Mouse (Mus musculus) heart, adult 9 months (tissue): ENCODE results near the gene Usb1.

Experiments used
- DNase-seq, 2 experiments: peaks; one replicate each; pipeline ENCODE4 v3.0.0; 2022; ENCODE audit warnings: low spot score in 2 of 2

Gene Usb1

DNA sequence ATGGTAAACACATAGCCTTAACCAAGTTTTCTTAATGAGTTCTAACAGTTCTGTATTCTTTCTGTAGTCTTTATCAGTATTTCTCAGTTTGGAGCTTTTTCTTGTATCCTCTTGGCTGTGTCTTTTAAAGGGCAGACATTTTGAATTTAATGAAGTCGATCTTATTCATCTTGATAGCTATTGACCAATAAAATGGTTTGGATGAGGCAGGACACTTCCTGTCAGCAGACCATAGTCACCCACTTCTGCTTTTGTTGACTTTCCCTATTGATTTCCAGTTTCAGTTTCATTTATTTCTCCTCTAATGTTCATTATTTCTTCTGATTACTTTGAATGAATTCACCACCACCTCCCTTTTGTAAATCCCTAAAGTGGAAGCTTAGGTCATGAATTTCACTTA, 3.6 kb downstream of the Usb1 start:
- no peak for DNase-seq

DNA sequence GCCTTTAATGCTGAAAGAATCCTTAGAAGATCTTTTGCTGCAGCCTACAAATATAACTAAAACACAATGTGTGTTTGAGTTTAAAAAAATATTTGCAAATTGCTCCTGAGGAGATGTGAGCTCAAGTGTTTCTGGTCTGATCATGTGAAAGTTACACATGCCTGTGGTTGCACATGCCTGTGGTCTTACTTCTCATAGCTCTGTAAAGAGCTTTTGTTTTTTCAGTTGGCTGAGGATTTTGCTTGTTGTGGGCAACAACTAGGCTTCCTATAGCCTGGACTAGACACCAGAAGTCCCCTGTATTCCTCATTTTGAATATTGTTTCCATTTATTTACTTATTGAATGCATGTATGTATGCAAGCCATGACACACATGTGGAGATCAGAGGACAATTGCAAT, 4.3 kb downstream of the Usb1 start:
- no peak for DNase-seq

DNA sequence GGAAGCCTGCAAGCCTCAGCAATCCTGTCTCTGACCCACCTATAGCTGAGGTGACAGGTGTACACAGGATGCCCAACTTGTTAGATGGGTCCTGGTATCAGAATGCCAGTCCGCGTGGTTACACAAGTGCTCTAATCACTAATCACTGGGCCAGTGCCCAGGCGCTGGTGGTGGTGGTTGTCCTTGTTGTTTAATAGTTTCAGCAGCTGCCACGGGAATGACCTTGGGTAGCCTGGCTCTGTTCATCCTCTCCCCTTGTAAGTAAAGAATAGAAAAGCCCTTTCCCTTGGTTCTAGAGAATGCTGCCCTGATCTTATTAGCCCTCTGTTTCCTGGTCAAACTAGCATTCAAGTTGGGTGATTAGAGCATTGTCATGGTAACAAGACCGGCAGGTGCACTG, 9.6 kb downstream of the Usb1 start:
- DNase-seq: peak; percentile 49 to 70

DNA sequence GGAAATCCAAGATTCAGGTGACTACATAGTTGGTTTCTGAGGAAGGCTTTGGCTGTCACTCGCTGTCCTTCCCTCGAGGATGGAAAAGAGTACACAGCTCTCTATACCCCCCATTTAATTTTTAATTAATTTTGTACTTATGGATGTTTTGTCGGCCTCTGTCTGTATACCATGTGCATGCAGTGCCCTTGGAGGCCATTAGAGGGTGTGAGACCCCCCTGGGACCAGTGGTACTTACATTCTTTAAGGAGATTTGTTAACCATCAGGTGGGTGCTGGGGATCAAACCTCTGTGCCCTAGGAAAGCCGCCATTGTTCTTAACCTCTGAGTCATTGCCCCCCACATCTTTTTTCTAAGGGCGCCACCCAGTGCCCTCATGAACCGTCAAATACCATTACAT, 12.6 kb downstream of the Usb1 start:
- no peak for DNase-seq

GRCm38 (mm10) chr8:95346643-95347545, 14.8 kb downstream of the Usb1 start:
- peak; percentile 34 to 72 for DNase-seq

DNA sequence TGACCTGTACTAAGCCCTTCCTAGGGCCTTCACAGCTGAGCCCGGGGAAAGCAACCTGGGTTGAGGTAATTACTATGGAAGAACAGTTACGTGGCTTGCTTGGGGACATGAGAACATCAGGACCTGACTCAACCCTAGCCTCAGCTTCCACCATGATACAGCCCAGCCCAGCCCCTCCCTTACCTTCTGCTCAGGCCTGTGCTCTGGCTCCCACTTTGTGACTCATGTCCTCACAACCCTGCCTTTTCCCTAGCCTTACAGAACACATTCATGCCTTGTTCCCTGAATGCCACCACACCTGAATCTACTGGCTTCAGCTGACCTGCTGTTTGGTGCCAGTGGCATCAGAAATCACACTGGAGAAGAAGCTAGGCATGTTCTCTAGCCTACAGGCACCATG, 16.3 kb downstream of the Usb1 start:
- no peak for DNase-seq

GRCm38 (mm10) chr8:95348811-95349630, 16.9 kb downstream of the Usb1 start:
- peak; percentile 58 to 64 for DNase-seq

DNA sequence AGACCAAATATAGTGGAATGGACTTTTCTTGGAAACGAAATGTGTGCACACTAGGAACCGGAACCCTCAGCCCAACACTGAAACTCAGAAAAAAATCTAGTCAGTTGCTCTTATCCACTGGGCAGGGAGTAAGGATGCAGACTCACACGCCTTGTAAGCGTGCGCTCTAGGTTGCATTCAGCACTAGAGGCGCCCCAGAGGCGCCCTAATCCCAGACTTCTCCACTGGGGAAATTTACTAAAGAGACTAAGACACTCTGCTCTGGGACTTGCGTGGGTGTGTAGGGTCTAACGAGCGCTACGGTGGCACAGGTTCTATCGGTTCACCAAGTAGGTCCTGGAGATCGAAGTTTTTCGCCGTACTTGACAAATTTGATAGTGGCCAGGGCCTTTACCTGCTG, 19.4 kb downstream of the Usb1 start:
- DNase-seq: no peak

DNA sequence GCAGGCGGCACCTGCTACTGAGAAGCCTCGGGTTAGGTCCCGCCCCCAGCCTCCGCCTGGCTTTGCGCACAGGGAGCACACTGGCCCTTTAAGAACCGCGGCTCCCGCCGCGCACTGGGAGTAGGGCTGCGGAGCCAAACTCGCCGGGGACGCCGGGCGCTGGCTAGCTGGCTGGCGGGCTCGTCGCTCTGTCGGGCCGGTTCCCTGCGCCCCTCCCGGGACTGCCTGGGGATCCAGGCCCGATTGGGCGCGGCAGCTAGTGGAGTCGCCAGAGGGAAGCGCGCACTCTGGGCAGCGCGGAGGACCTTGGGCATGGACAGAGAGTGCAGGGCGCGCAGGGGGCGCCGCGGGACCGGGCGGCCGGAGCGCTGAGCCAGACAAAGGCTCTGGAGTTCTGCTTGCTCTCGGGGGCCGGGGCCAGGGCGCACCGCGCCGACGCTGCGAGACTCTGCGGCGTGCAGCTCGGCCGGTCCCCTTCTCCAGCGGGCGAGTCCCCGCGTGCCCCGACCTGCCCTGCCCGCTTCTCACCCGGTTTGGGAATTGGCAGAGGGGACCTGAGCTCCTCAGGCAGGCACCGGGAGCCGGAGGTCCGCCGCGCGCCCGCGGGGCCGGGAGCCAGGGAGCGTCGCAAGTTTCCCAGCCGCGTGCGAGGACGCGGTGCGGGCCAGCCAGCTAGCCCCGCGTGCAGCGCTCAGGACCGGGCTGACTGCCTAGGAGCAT, 20.2 kb downstream of the Usb1 start, which contains the start of gene Mmp15:
Gene Mmp15 (plus strand): TSS at position 118 of the 720 bp plus-strand sequence.
- DNase-seq: peak; percentile 80 to 81

DNA sequence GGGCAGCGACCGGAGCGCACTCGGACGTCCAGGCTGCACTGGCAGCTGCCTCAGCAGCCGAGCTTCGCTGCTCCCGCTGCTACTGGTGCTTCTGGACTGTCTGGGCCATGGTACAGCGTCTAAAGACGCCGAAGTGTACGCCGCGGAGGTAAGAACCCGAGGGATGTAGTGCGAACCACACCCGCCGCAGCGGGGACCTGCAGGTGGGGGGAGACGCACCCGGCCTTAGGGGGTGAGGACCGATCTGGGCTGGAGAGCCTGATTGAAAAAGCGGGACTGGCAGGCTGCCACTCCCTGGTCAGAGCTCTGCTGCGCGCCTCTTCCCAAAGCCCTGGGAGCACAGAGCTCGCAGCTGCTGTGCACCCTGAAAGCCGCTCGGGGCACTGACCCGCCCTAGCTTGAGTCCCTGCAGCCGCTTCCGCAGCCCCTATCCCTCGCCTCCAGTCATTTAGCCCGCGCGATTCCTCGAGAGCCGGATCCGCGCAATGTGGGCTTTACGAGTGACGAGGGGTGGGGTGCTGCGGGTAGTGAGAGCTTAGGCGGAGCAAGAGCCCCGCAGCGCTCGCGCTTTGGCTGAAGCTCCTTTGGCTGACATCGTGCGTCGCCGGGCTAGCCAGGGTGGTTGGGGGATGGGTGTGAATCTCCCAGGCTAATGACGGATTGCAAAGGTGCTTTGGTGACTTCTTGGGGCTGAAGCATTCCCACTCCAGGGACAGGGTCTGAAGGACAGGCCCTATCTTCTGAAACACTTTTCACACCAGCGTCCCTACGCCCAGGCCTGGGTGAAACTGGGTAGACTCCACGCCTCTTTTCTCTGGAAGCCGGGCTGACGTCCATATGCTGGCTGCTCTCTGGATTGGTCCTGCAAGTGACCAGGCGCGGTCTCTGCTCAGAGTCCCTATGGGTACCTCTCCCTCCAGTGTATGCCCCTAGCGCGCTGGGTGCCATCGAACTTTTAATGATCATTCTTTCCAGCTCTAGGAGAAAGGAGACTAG, 21.1 kb downstream of the Usb1 start:
- DNase-seq: peak; percentile 48 to 57

- DNase-seq: no peak
Observed at GRCm38 (mm10) chr8:95354606-95355005, 22.5 kb downstream of the Usb1 start.

DNA sequence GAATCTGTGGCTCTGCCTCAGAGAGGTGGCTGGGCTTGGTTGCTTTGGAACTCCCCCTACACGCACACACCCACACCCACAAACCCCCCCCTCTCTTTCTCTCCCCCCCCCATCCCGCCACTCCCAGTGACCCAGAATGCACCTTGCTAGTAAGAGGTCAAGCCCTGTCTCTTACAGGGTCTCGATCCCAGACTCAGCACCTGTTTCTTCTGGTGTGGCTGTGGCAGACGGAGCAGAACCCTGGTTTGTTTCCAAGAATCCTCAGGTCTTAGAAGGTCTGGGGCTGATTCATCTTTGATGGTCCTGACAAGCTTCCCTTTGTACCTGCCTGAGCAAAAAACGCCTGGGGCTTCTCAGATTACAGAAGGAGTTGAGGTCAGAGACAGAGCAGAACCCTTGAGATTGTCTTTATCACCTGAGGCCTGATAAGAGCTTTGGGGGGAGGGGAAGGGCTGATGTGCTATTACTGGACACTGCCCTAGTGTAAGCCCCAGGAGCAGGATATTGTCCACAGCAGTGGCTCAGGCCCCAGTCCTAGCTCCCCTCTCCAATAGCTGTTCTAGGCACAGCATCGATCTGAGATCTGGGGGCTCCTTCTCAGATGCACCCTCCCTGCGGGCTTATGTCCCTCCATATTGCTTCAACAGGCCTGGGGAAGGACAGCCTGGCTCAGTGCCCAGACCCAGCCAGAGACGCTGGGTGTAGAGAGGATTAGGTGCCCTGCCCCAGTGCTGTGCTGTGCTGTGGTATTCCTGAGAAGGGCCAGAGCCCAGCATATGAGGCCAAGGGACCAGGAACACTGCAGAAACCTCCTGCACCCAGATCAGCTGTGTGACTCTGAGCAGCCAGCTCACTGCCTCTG, 26.7 kb downstream of the Usb1 start:
- DNase-seq: no peak

GRCm38 (mm10) chr8:95360181-95361015, 28.3 kb downstream of the Usb1 start:
- no peak for DNase-seq

DNA sequence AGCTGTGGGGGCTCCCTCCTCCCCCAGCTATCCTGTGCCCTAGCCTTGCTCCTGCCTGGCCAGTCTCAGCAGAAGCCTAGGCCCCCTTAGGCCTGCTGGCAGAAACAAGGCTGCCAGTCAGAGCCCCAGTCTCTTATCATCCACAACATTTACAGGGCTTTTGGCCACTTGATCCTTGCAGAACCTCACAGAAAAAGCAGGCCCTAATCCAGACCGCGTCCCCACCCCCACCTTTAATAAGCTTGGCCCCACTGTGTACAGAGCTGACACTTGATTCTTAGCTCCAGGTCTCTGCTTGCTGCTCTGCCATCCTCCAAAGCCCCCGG, 28.9 kb downstream of the Usb1 start:
- no peak for DNase-seq

GRCm38 (mm10) chr8:95362272-95362671, 30.2 kb downstream of the Usb1 start:
- DNase-seq: no peak

DNA sequence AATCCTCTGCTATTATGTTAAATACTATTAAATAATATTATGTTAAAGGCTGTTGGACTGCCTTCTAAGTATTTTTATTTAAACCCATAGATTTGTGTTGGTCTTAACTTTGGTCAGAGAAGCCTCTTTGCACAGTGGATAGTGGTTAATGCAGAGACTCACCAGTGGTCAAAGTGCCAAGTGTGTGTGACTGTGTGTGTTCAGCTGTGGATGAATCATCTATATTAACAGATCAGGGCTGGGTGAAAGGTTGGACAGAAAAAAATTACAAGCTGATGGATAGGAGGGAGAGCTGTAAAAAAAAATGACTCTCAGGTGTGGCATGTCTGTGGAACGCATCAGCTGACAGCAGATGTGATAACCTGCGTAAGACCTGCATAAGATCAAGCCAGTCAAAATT, 31.8 kb downstream of the Usb1 start:
- DNase-seq: no peak

GRCm38 (mm10) chr8:95369581-95370326, 37.7 kb downstream of the Usb1 start:
- no peak for DNase-seq

DNA sequence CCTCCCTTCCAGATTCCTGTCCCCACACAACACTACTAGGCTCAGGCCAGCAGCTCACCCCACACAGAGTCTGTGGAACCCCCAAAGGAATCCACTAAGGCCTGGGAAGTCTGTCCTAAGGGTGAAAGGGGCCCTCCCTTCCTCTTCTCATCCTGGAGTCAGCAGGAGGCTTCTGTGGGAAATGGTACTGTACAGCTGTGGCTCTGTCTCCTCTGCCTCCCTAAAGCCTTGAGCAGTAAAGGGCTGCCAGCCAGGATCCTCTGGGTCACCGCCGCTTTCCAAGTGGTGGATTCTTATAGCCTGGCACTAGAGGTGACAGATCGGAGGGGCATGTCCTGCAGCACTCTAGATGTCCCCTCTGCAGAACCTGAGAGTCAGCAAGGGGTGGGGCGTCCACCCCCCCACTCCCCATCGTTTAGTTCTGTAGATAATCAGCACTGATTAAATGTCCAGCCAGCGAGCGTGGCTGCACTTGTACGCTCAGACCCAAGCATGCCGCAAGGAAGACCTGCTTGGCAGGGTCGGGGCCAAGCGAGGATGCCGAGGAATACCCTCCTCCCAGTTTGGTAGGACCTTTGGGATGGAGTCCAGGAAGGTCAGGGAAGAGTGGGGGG, 41.4 kb downstream of the Usb1 start:
- DNase-seq: peak; percentile 50 to 68
